Mouse (Mus musculus): ENCODE measurements around the gene Vmn1r215.

DNA sequence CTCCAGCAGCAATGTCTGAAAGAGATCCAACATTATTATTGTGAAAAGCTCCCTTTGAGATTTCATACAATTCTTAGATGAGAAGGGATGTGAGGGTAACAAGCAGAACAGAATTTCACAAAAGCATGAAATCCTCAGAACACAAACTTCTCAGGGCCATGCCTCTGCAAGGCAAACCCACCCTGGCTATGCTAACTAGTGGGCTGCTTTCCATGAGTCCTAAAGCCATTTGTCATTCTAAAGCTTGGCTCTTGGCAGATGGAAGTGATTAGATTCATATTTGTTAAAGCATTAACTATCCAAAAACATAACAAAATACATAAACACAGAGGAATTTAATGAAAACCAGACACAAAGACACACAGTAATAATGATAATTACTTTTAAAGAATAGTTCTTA lies 49.7 kb upstream of the Vmn1r215 start:
- TF ChIP-seq CTCF (IDR thresholded peaks at IDR 0.05; ENCODE audit: low read depth), result no peak
- no peak for TF ChIP-seq EP300 (IDR thresholded peaks at IDR 0.05; ENCODE audit: low read depth)

All from liver, postnatal 0 days (tissue).